Mouse (Mus musculus) heart, embryonic 15.5 days (tissue): ENCODE measurements around the gene Enc1. TPM values are rescaled to one million over a fixed set of nuclear protein-coding genes. Genes with fewer than 3 reads are reported as not detected.

Experiments used
- ATAC-seq: fragments of 200-750 bp; cut with Nextera tagmentation; replicated peaks from 2 replicates; pipeline ENCODE4 v1.8.0; 2017; ENCODE audit warnings: low read depth, moderate TSS enrichment; ENCODE audit not compliant: insufficient number of reproducible peaks, insufficient read depth, low FRiP score
- H3K27ac ChIP-seq: fragments of 300-500 bp; sonication (generic); 2 replicates; pipeline ENCODE4 v1.5.1; 2015; ENCODE audit warnings: mild to moderate bottlenecking, inconsistent platforms
- H3K27me3 ChIP-seq: fragments of 300-500 bp; sonication (generic); 2 replicates; pipeline ENCODE4 v1.6.1; 2015; ENCODE audit warnings: inconsistent platforms
- H3K36me3 ChIP-seq: fragments of 300-500 bp; sonication (generic); 2 replicates; pipeline ENCODE4 v1.6.1; 2015; ENCODE audit warnings: mild to moderate bottlenecking, inconsistent platforms
- H3K4me1 ChIP-seq: fragments of 300-500 bp; sonication (generic); replicated peaks from 2 replicates; pipeline ENCODE4 v1.6.1; 2015; ENCODE audit warnings: inconsistent platforms
- H3K4me2 ChIP-seq: fragments of 300-500 bp; sonication (generic); 2 replicates; pipeline ENCODE4 v1.6.1; 2015; ENCODE audit warnings: inconsistent platforms, mild to moderate bottlenecking, moderate library complexity
- H3K4me3 ChIP-seq: fragments of 300-500 bp; sonication (generic); 2 replicates; pipeline ENCODE4 v1.5.1; 2015; ENCODE audit warnings: mild to moderate bottlenecking, inconsistent platforms
- H3K9ac ChIP-seq: fragments of 300-500 bp; sonication (generic); 2 replicates; pipeline ENCODE4 v1.6.1; 2015; ENCODE audit warnings: mild to moderate bottlenecking, inconsistent platforms
- H3K9me3 ChIP-seq: fragments of 300-500 bp; sonication (generic); replicated peaks from 2 replicates; pipeline ENCODE4 v1.6.1; 2016; ENCODE audit warnings: inconsistent platforms
- WGBS: fragments of 180-500 bp; shearing (Covaris S2); methylation state at CpG from one replicate; pipeline ENCODE4 v1.1.7; 2015; ENCODE audit warnings: mixed read lengths; 5-methylcytosine and 5-hydroxymethylcytosine counted together
- polyA plus RNA-seq: library from polyadenylated mRNA; unstranded; fragments of >200 nt; fragmentation: Nextera tagmentation; extraction: Ambion mirVana; gene quantifications from 2 replicates; pipeline ENCODE4 v1.2.1, GENCODE M21; 2015

Enc1 gene
- polyA plus RNA-seq, 1 experiment from 2014 or later: 4.0 TPM

DNA sequence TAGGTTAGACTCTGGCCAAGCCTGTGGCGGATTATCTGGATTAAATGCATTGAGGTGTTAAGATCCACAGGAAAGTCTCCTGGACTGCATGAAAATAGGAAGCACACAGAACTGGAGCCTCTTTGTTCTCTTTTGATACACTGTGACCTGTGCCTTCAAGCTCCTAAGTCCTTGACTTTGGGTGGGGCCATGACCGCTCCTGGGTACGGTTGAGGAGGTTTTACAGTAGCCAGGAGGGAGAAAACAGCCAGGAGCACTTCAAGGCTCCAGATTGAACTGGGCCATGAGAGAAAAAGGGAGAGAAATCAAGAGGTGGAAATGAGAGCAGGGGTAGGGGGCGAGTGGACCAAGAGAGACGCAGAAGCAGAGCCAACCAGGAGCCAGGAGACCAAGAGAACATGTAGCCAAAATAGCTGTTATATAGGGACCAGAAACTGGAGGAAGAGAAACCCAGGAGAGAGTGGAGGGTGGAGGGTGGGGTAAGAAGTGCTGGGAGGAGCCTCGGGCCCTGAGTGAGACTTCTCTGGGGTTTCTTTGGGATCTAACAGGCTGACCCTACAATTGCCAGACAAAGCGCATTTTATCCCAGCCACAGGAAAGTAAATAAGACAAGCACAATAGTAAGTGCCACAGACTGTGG lies 33.3 kb upstream of the Enc1 start:
- Histone ChIP-seq H3K4me3 (no peak overlapping the region), H3K4me1 (peaks cover 9% of the 10 kb centered on the region; the same call in 1 of the 2 replicates), H3K9ac (no peak overlapping the region), H3K9me3 (no peaks in the 10 kb centered on the region), H3K4me2 (no peak overlapping the region), H3K27me3 (no peaks in the 10 kb centered on the region), H3K27ac (no peak overlapping the region), H3K36me3 (no peaks in the 10 kb centered on the region)
- 78% methylated on average over 7 of the region's 7 CpGs for WGBS
- ATAC-seq: no peak

GRCm38 (mm10) chr13:97208112-97208478 lies 32.8 kb upstream of the Enc1 start:
- Histone ChIP-seq H3K36me3 (no peaks in the 10 kb centered on the region), H3K27me3 (no peaks in the 10 kb centered on the region), H3K9me3 (no peaks in the 10 kb centered on the region), H3K9ac (no peak overlapping the region), H3K4me1 (peaks cover 9% of the 10 kb centered on the region; the same call in 1 of the 2 replicates), H3K27ac (no peak overlapping the region; the same call in 1 of the 2 replicates), H3K4me3 (no peak overlapping the region), H3K4me2 (no peak overlapping the region)
- WGBS: 44% methylated on average over 7 of the region's 7 CpGs
- no peak for ATAC-seq

GRCm38 (mm10) chr13:97208500-97209010 lies 32.4 kb upstream of the Enc1 start:
- Histone ChIP-seq H3K9me3 (no peaks in the 10 kb centered on the region), H3K27ac (no peak overlapping the region; the same call in 1 of the 2 replicates)
- ATAC-seq: no peak

DNA sequence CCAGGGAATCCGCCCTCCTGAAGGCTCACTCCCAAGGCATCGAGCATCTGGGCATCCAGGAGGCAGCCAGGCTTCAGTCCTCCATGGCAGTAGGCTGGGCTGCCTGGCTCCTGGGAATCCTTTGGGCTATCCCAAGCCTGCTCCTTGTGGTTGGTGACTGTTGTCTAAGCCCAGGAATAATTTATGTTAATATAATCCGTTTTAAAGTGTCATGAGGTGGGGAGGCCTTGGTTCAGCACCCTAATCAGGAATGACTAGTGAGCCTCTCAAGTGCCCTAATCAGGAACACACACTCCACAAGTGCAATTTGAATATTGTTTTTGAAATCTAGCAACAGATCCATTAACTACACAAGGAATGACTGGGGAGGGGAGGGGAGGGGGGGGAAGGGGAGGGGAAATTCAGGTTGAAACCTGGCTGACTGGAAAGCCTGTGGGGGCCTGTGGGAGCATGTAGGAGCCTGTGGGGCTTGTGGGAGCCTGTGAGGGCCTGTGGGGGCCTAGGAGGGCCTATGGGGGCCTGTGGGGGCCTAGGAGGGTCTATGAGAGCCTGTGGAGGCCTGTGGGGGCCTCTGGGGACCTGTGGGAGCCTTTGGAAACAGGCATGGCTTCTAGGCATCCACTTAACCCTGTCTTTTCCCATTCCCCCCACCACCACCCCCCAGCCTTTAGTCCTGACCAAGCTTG lies 26.2 kb upstream of the Enc1 start:
- no peak for ATAC-seq
- no peak overlapping the region for H3K9ac ChIP-seq
- no peaks in the 10 kb centered on the region for H3K9me3 ChIP-seq
- H3K27me3 ChIP-seq: no peaks in the 10 kb centered on the region
- no peak overlapping the region for H3K27ac ChIP-seq
- H3K4me1 ChIP-seq: no peaks in the 10 kb centered on the region
- no peak overlapping the region for H3K4me3 ChIP-seq
- no peaks in the 10 kb centered on the region for H3K36me3 ChIP-seq
- WGBS: 63% methylated on average over 3 of the region's 3 CpGs
- H3K4me2 ChIP-seq: no peak overlapping the region

More at GRCm38 (mm10) chr13:97208500-97209010, 32.4 kb upstream of the Enc1 start:
- no peak overlapping the region for H3K4me3 ChIP-seq
- peaks cover 9% of the 10 kb centered on the region; the same call in 1 of the 2 replicates for H3K4me1 ChIP-seq
- no peaks in the 10 kb centered on the region for H3K36me3 ChIP-seq
- H3K27me3 ChIP-seq: no peaks in the 10 kb centered on the region
- H3K4me2 ChIP-seq: no peak overlapping the region
- 47% methylated on average over 3 of the region's 3 CpGs for WGBS
- H3K9ac ChIP-seq: no peak overlapping the region

DNA sequence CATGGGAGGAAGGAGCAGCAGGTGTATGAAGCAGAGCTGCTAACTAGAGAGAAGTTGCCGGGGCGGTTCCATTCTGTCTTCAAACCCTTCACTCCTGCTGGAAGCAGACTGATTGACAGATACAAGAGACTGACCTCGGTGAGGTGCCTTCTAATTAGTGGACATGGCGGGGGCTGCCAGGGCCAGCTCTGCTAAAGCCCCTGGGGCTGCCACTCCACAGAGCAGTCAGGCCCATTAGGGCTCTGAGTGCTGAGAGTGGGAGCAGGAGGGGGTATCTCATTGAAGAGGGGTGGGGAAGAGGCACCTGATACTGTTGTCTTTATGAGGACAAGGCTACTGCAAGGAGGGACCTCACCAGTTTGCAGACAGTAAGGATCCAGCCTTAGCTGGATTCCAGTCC lies 25.3 kb upstream of the Enc1 start:
- H3K4me2 ChIP-seq: no peak overlapping the region
- H3K9me3 ChIP-seq: no peaks in the 10 kb centered on the region
- 64% methylated on average over 4 of the region's 4 CpGs for WGBS
- H3K4me3 ChIP-seq: no peak overlapping the region
- no peak for ATAC-seq
- no peak overlapping the region for H3K9ac ChIP-seq
- H3K27me3 ChIP-seq: no peaks in the 10 kb centered on the region
- no peaks in the 10 kb centered on the region for H3K4me1 ChIP-seq
- H3K36me3 ChIP-seq: no peaks in the 10 kb centered on the region
- no peak overlapping the region for H3K27ac ChIP-seq

DNA sequence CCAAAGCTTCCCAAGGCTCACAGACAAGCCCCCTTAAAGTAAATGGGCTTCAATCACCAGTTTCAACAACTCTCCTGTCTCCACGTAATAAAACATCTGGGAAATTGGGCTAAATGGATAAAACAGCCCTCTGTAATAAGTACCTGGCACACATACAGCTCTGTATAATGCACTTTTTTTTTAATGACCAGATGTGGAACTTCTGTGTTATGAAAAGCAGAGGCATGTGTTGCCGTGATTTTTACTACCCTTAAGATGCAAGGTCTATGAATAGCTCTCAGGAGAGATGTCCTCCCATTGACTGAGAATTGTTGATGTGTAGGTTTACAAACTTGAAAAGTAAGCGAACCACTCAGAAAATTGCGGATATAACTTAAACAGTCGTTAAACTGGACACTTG lies 24.7 kb upstream of the Enc1 start:
- no peak for ATAC-seq
- no peak overlapping the region for H3K9ac ChIP-seq
- no peaks in the 10 kb centered on the region for H3K27me3 ChIP-seq
- H3K4me3 ChIP-seq: no peak overlapping the region
- H3K9me3 ChIP-seq: no peaks in the 10 kb centered on the region
- no peak overlapping the region for H3K4me2 ChIP-seq
- H3K36me3 ChIP-seq: no peaks in the 10 kb centered on the region
- 74% methylated on average over 5 of the region's 5 CpGs for WGBS
- no peak overlapping the region for H3K27ac ChIP-seq
- no peaks in the 10 kb centered on the region for H3K4me1 ChIP-seq

- H3K27ac ChIP-seq: no peak overlapping the region
- 88% methylated on average over 3 of the region's 3 CpGs for WGBS
Measured at GRCm38 (mm10) chr13:97220022-97220421, 20.9 kb upstream of the Enc1 start.

DNA sequence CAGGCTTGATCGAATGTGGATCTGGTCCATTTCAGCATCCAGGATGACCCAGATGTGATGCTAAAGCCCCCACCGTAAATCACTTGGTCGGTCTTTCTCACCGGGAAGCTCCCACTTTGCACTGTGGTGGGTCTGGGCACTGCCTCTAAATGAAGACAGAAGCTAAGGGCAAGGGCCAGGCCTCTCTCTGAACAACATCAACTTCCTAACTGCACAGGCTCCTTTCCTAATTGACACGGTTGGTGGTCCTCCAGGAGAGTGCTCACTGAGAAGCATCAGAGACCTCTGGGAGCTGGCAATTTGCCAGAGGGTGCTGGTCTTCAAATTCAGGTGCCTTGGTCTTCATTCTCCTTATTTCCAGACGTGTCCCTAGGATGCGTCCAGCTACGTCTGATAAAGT lies 17.0 kb upstream of the Enc1 start:
- ATAC-seq: no peak

More at GRCm38 (mm10) chr13:97220022-97220421, 20.9 kb upstream of the Enc1 start:
- no peaks in the 10 kb centered on the region for H3K27me3 ChIP-seq
- no peaks in the 10 kb centered on the region for H3K9me3 ChIP-seq
- no peaks in the 10 kb centered on the region for H3K4me1 ChIP-seq
- no peak overlapping the region for H3K9ac ChIP-seq
- no peak overlapping the region for H3K4me3 ChIP-seq
- ATAC-seq: no peak
- H3K36me3 ChIP-seq: no peaks in the 10 kb centered on the region
- no peak overlapping the region for H3K4me2 ChIP-seq

DNA sequence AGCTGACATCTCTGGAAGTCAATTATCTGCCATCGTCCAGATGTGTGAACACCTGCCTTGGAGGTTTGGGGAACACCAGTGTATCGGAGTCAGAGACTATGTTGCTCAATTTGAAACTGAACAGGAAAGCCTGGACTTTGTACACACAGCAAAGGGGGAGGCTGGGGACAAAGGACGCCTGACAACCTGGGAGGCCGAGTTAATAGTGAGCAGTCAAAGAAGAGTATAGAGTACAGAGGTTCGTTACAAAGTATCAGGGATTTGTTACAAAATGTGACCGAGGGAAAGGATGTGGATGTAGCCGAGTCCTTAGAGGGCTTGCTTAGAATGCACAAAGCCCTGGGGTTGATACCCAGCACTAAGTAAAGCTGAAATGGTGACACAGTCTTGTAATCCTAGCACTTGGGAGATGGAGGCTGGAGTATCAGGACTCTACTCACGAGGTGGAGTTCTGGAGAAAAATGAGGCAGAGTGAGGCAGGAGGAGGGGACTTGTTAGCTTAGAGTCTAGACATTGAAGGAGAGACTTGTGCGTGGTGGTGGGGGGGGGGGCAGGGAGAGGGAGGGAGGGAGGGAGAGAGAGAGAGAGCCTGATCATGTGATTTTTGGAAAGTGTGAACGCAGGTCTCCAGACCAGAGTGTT lies 16.4 kb upstream of the Enc1 start:
- H3K27ac ChIP-seq: no peak overlapping the region
- WGBS: 66% methylated on average over 10 of the region's 10 CpGs
- no peak overlapping the region for H3K4me2 ChIP-seq
- no peaks in the 10 kb centered on the region for H3K27me3 ChIP-seq
- H3K36me3 ChIP-seq: no peaks in the 10 kb centered on the region
- H3K4me3 ChIP-seq: no peak overlapping the region
- H3K4me1 ChIP-seq: no peaks in the 10 kb centered on the region
- no peak for ATAC-seq
- no peaks in the 10 kb centered on the region for H3K9me3 ChIP-seq
- no peak overlapping the region for H3K9ac ChIP-seq

More for the DNA sequence above, 17.0 kb upstream of the Enc1 start:
- H3K27ac ChIP-seq: no peak overlapping the region
- no peaks in the 10 kb centered on the region for H3K36me3 ChIP-seq
- no peak overlapping the region for H3K4me3 ChIP-seq
- H3K4me2 ChIP-seq: no peak overlapping the region
- H3K27me3 ChIP-seq: no peaks in the 10 kb centered on the region
- 72% methylated on average over 8 of the region's 8 CpGs for WGBS
- no peaks in the 10 kb centered on the region for H3K4me1 ChIP-seq
- no peaks in the 10 kb centered on the region for H3K9me3 ChIP-seq
- H3K9ac ChIP-seq: no peak overlapping the region

DNA sequence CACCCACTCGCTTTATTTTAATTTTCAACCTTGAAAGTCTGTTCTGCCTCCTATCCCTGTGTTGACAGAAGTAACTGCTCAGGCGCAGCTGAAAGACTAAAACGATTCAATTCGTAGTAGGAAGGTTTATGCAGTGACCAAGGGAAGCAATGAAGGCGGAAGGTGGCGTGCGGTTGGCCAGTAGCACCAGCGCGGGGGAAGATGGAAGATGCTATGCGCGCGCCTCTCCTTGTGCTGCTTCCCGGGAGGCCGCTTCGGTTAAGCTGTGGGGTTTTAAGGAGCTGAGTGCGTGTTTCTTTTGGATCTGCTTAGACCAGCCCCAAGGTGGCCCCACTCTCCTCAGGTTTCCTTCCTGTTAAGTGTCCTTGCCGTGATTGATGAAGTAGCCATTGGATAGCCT lies 15.8 kb upstream of the Enc1 start:
- H3K36me3 ChIP-seq: no peaks in the 10 kb centered on the region
- H3K9ac ChIP-seq: no peak overlapping the region
- 60% methylated on average over 17 of the region's 17 CpGs for WGBS

DNA sequence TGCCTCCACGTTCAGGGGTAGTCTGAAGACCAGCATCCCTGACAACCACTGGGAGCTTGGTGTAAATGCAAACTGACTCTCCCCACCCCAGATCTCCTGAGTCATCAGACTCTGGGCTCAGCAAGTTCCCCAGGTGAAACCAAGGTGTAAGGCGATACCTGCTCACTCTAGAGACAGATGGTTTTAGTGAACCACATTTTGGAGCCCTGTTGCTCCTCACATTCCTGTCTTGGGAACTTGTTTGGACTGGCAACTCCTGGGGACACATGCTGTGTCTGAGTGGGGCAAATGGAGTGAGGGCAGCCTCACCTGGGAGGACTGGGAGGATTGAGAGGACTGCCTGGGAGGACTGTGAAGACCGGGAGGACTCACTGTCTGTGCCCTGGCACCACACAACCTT lies 13.1 kb upstream of the Enc1 start:
- no peaks in the 10 kb centered on the region for H3K27me3 ChIP-seq
- no peaks in the 10 kb centered on the region for H3K9me3 ChIP-seq
- ATAC-seq: no peak
- H3K4me2 ChIP-seq: no peak overlapping the region
- H3K36me3 ChIP-seq: no peaks in the 10 kb centered on the region
- 81% methylated on average over 3 of the region's 3 CpGs for whole genome bisulfite sequencing
- H3K4me3 ChIP-seq: no peak overlapping the region
- no peaks in the 10 kb centered on the region for H3K4me1 ChIP-seq
- H3K9ac ChIP-seq: no peak overlapping the region
- H3K27ac ChIP-seq: no peak overlapping the region

More for the DNA sequence above, 15.8 kb upstream of the Enc1 start:
- Histone ChIP-seq H3K4me1 (no peaks in the 10 kb centered on the region), H3K9me3 (no peaks in the 10 kb centered on the region), H3K27me3 (no peaks in the 10 kb centered on the region), H3K4me3 (no peak overlapping the region), H3K27ac (no peak overlapping the region), H3K4me2 (peak overlapping the region; percentile 23; the same call in 1 of the 2 replicates)
- no peak for ATAC-seq
